Mouse (Mus musculus) liver, embryonic 11.5 days (tissue): ENCODE results near the gene Mapk12. TPM values are rescaled to one million over a fixed set of nuclear protein-coding genes. Genes with fewer than 3 reads are reported as not detected.

Source experiments
- ATAC-seq: fragments of 200-750 bp; cut with Nextera tagmentation; replicated peaks from 2 replicates; pipeline ENCODE4 v1.8.0; 2017; ENCODE audit warnings: moderate number of reproducible peaks, mild to moderate bottlenecking, moderate TSS enrichment, moderate library complexity; ENCODE audit not compliant: low FRiP score
- DNase-seq: peaks from one replicate; pipeline ENCODE4 v3.0.0-alpha.2; 2017; ENCODE audit warnings: low spot score
- H3K27ac ChIP-seq: fragments of 300-500 bp; sonication (generic); 2 replicates; pipeline ENCODE4 v1.5.1; 2014; ENCODE audit warnings: mild to moderate bottlenecking, low read depth, low read length, control low read depth
- H3K27me3 ChIP-seq: fragments of 300-500 bp; sonication (generic); replicated peaks from 2 replicates; pipeline ENCODE4 v1.6.1; 2014; ENCODE audit warnings: low read length, mixed read lengths; ENCODE audit not compliant: control insufficient read depth, insufficient read depth
- H3K36me3 ChIP-seq: fragments of 300-500 bp; sonication (generic); 2 replicates; pipeline ENCODE4 v1.6.1; 2014; ENCODE audit warnings: mild to moderate bottlenecking, low read length, moderate library complexity, mixed read lengths; ENCODE audit not compliant: control insufficient read depth, insufficient read depth
- H3K4me1 ChIP-seq: fragments of 300-500 bp; sonication (generic); replicated peaks from 2 replicates; pipeline ENCODE4 v1.6.1; 2014; ENCODE audit warnings: low read length, mixed read lengths; ENCODE audit not compliant: control insufficient read depth, insufficient read depth
- H3K4me2 ChIP-seq: fragments of 300-500 bp; sonication (generic); 2 replicates; pipeline ENCODE4 v1.6.1; 2014; ENCODE audit warnings: mild to moderate bottlenecking, control low read depth, moderate library complexity
- H3K4me3 ChIP-seq: fragments of 300-500 bp; sonication (generic); 2 replicates; pipeline ENCODE4 v1.5.1; 2014; ENCODE audit warnings: low read depth, low read length, control low read depth
- H3K9ac ChIP-seq: fragments of 300-500 bp; sonication (generic); 2 replicates; pipeline ENCODE4 v1.6.1; 2014; ENCODE audit warnings: low read depth, low read length, control low read depth
- H3K9me3 ChIP-seq: fragments of 300-500 bp; sonication (generic); 2 replicates; pipeline ENCODE4 v1.6.1; 2016; ENCODE audit warnings: low read length, inconsistent platforms, mixed read lengths; ENCODE audit not compliant: control insufficient read depth
- WGBS: fragments of 180-500 bp; shearing (Covaris S2); extraction: QIAGEN DNeasy Blood & Tissue Kit; methylation state at CpG from one replicate; pipeline ENCODE4 v1.1.7; 2014; 5-methylcytosine and 5-hydroxymethylcytosine counted together
- polyA plus RNA-seq: library from polyadenylated mRNA; unstranded; fragments of >200 nt; fragmentation: Nextera tagmentation; extraction: Ambion mirVana; gene quantifications from 2 replicates; pipeline ENCODE4 v1.2.1, GENCODE M21; 2014

Mapk12 gene
- polyA plus RNA-seq, 1 experiment from 2014 or later = 4.8 TPM

GRCm38 (mm10) chr15:89125351-89125750 is 15.2 kb downstream of the Mapk12 start:
- WGBS = 92% methylated on average over 9 of the region's 9 CpGs
- no peak overlapping the region for H3K9ac ChIP-seq

GRCm38 (mm10) chr15:89124312-89124711 is 16.2 kb downstream of the Mapk12 start:
- Histone ChIP-seq H3K4me1 (peaks cover 37% of the 10 kb centered on the region), H3K27ac (no peak overlapping the region), H3K4me2 (no peak overlapping the region), H3K9me3 (no peaks in the 10 kb centered on the region), H3K36me3 (peaks cover 5% of the 10 kb centered on the region; the same call in 1 of the 2 replicates), H3K9ac (no peak overlapping the region), H3K4me3 (no peak overlapping the region), H3K27me3 (no peaks in the 10 kb centered on the region)
- DNase-seq (no peak), ATAC-seq (no peak)
- WGBS = 82% methylated on average over 3 of the region's 3 CpGs

More at GRCm38 (mm10) chr15:89125351-89125750, 15.2 kb downstream of the Mapk12 start:
- Histone ChIP-seq H3K36me3 (peaks cover 5% of the 10 kb centered on the region; the same call in 1 of the 2 replicates), H3K4me3 (no peak overlapping the region), H3K9me3 (no peaks in the 10 kb centered on the region), H3K4me1 (peaks cover 37% of the 10 kb centered on the region), H3K27ac (no peak overlapping the region), H3K27me3 (no peaks in the 10 kb centered on the region), H3K4me2 (no peak overlapping the region)
- ATAC-seq (no peak), DNase-seq (no peak)

- Histone ChIP-seq H3K36me3 (peaks cover 7% of the 10 kb centered on the region; the same call in 1 of the 2 replicates), H3K27ac (0 out of 2 replicates have a peak overlapping the region, but pooled peaks have one; percentile 34), H3K4me3 (peak overlapping the region; percentile 75), H3K4me2 (peak overlapping the region; percentile 98), H3K9me3 (no peaks in the 10 kb centered on the region), H3K9ac (peak overlapping the region; percentile 44), H3K4me1 (peaks cover 32% of the 10 kb centered on the region), H3K27me3 (no peaks in the 10 kb centered on the region)
- peak; percentile 37 for DNase-seq
- ATAC-seq = no peak
- 34% methylated on average over 11 of the region's 11 CpGs for WGBS
These were observed 16.9 kb downstream of the Mapk12 start for GRCm38 (mm10) chr15:89123595-89123994.

DNA sequence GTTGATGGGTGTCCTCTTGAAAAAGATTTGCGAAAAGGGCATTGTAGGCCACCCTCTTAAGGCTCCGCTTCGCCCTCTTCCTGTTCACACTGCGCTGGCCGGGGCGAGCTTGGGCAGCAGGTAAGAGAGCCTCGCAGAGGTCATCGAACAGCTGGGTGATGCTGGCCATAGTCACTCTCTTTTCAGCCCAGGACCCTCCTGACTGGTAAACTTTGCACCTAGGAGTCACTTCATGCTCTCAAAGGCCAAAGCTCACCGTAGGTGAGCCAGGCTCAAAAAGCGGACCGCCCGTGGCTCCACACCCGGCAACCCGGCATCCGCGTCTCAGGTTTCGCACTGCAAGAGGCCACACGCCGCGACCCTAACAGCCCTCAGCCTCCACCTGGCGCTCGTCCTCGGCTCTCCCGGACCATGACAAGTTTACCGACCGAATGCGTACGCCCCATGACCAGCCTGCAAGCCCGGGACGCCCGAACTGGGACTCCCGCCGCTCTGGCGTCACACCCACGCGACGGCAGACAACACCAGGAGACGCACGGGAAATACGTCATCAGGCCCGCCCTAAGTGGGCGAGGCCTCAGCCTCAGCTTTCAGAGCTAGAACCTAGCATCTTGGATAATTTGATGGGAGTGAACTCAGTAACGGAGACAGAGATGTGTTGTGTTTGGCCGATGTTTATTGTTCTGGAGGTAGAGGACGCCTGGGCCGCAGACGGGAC is 17.7 kb downstream of the Mapk12 start, which contains the start of gene Tubgcp6:
Tubgcp6 (minus strand) TSS at position 464 of the 718 bp plus-strand sequence.
- Histone ChIP-seq H3K27ac (peak within 1 kb of the TSS; percentile 43), H3K9ac (peak within 1 kb of the TSS; percentile 77), H3K4me2 (peak within 1 kb of the TSS; percentile 98), H3K36me3 (peaks cover 13% of the 10 kb centered on the region; the same call in 1 of the 2 replicates), H3K9me3 (no peaks in the 10 kb centered on the region), H3K4me3 (peak within 1 kb of the TSS; percentile 75), H3K27me3 (no peaks in the 10 kb centered on the region), H3K4me1 (peaks cover 28% of the 10 kb centered on the region)
- under 1% methylated on average over 47 of the region's 47 CpGs for WGBS
- peak; percentile 92 for DNase-seq
- peak; percentile 84 for ATAC-seq

GRCm38 (mm10) chr15:89118007-89118406 is 22.5 kb downstream of the Mapk12 start:
- H3K9ac ChIP-seq = no peak overlapping the region
- no peaks in the 10 kb centered on the region for H3K9me3 ChIP-seq
- peaks cover 16% of the 10 kb centered on the region for H3K4me1 ChIP-seq
- ATAC-seq (no peak), DNase-seq (no peak)
- no peak overlapping the region for H3K4me2 ChIP-seq
- H3K4me3 ChIP-seq = no peak overlapping the region
- no peaks in the 10 kb centered on the region for H3K27me3 ChIP-seq
- H3K36me3 ChIP-seq = peaks cover 26% of the 10 kb centered on the region; the same call in 1 of the 2 replicates
- H3K27ac ChIP-seq = no peak overlapping the region

DNA sequence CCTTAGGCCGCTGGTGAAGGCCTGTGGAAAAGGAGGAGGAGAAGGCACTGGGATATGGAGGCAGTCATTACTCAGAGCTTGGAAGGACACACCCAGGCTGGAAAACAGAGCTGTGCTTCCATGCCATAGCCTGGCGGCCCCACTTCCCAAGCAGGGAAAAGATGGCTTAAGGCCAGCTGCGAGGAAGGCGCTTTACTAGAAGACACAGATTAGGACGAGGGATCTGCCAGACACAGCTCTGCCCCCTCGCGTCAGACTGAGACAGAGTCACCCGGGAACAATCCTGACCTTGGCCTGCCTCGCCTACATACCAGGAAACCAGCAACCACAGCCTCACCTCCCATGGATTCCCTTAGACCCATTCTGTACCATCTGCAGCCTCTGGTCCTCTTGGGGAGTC is 30.4 kb downstream of the Mapk12 start:
- Histone ChIP-seq H3K9ac (no peak overlapping the region), H3K4me2 (no peak overlapping the region), H3K27ac (no peak overlapping the region), H3K4me1 (no peaks in the 10 kb centered on the region), H3K27me3 (no peaks in the 10 kb centered on the region), H3K4me3 (no peak overlapping the region), H3K36me3 (peaks cover 52% of the 10 kb centered on the region; the same call in 1 of the 2 replicates), H3K9me3 (no peaks in the 10 kb centered on the region)
- ATAC-seq (no peak), DNase-seq (no peak)
- 82% methylated on average over 9 of the region's 9 CpGs for WGBS

DNA sequence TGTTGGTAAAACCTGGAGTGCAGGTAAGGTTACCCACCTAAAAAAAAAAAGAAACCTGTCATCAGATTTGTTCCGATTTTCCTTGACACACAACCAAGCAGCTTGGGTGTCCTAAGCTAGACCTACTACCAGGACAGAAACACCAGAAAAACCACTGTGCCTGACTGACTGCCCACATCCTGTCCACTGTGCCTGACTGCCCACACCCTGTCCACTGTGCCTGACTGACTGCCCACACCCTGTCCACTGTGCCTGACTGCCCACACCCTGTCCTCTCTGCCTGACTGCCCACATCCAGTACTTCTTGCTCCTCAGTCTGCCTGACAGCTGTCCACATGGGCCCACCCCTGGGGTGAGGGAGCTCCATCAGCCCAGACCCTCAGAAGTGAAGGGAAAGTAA is 33.5 kb downstream of the Mapk12 start:
- 89% methylated on average over 1 of the region's 1 CpGs for WGBS
- no peak for ATAC-seq
- Histone ChIP-seq H3K4me1 (no peaks in the 10 kb centered on the region), H3K4me3 (no peak overlapping the region), H3K27me3 (no peaks in the 10 kb centered on the region), H3K36me3 (peaks cover 63% of the 10 kb centered on the region), H3K9ac (no peak overlapping the region), H3K9me3 (no peaks in the 10 kb centered on the region), H3K4me2 (no peak overlapping the region), H3K27ac (no peak overlapping the region)
- no peak for DNase-seq

- 90% methylated on average over 13 of the region's 13 CpGs for WGBS
- H3K27ac ChIP-seq = no peak overlapping the region
- ATAC-seq (no peak), DNase-seq (no peak)
- no peak overlapping the region for H3K4me2 ChIP-seq
- no peaks in the 10 kb centered on the region for H3K27me3 ChIP-seq
- no peak overlapping the region for H3K4me3 ChIP-seq
- H3K36me3 ChIP-seq = peaks cover 72% of the 10 kb centered on the region
- H3K9ac ChIP-seq = no peak overlapping the region
- no peaks in the 10 kb centered on the region for H3K4me1 ChIP-seq
- H3K9me3 ChIP-seq = no peaks in the 10 kb centered on the region
These were observed 34.4 kb downstream of the Mapk12 start for GRCm38 (mm10) chr15:89106073-89106472.

- Histone ChIP-seq H3K27me3 (no peaks in the 10 kb centered on the region), H3K27ac (no peak overlapping the region), H3K9me3 (no peaks in the 10 kb centered on the region), H3K36me3 (peaks cover 78% of the 10 kb centered on the region), H3K4me3 (no peak overlapping the region), H3K9ac (no peak overlapping the region), H3K4me1 (no peaks in the 10 kb centered on the region), H3K4me2 (no peak overlapping the region)
- 97% methylated on average over 8 of the region's 8 CpGs for WGBS
- no peak for ATAC-seq
- no peak for DNase-seq
These were observed 36.1 kb downstream of the Mapk12 start for GRCm38 (mm10) chr15:89104425-89104824.
